Mouse (Mus musculus) G1E (cell line): ENCODE data around the gene Pacs2. TPM values are rescaled to one million over a fixed set of nuclear protein-coding genes. Genes with fewer than 3 reads are reported as not detected.

Experiments
- ATAC-seq: 2 replicates; pipeline ENCODE4 v1.8.0; 2016; ENCODE audit warnings: mild to moderate bottlenecking; ENCODE audit not compliant: insufficient number of reproducible peaks, poor library complexity, low FRiP score, severe bottlenecking; ENCODE audit errors: extremely low read depth
- DNase-seq: peaks from one replicate; pipeline ENCODE4 v3.0.0; 2012; ENCODE audit warnings: low spot score
- H3K27me3 ChIP-seq: 2 replicates; pipeline ENCODE4 v1.6.1; 2012; ENCODE audit warnings: mild to moderate bottlenecking, low read length, inconsistent platforms; ENCODE audit not compliant: insufficient read depth
- H3K36me3 ChIP-seq: replicated peaks from 2 replicates; pipeline ENCODE3; 2012; ENCODE audit warnings: mild to moderate bottlenecking, inconsistent platforms
- H3K4me1 ChIP-seq: 2 replicates; pipeline ENCODE4 v1.6.1; 2012; ENCODE audit warnings: low read depth, low read length, inconsistent platforms, mixed read lengths; ENCODE audit not compliant: insufficient read depth
- H3K4me3 ChIP-seq: 2 replicates; pipeline ENCODE4 v1.5.1; 2012; ENCODE audit warnings: low read depth, mild to moderate bottlenecking, inconsistent platforms, low read length, moderate library complexity, mixed read lengths
- H3K9me3 ChIP-seq: replicated peaks from 2 replicates; pipeline ENCODE4 v1.6.1; 2012; ENCODE audit warnings: inconsistent platforms
- CTCF ChIP-seq: IDR thresholded peaks from 2 replicates; pipeline ENCODE4 v1.5.1; 2012; ENCODE audit warnings: low read depth, low read length, inconsistent platforms, mixed read lengths
- GATA1 ChIP-seq: IDR thresholded peaks from 2 replicates; pipeline ENCODE4 v1.6.1; 2012; ENCODE audit warnings: borderline replicate concordance, low read length, inconsistent platforms, mixed read lengths
- GATA2 ChIP-seq: IDR thresholded peaks from 2 replicates; pipeline ENCODE4 v1.6.1; 2012; ENCODE audit warnings: low read depth, low read length, inconsistent platforms, borderline replicate concordance
- POLR2AphosphoS5 ChIP-seq: IDR thresholded peaks from 2 replicates; pipeline ENCODE4 v1.6.1; 2012; ENCODE audit warnings: low read depth, low read length, inconsistent platforms; ENCODE audit not compliant: insufficient replicate concordance
- TAL1 ChIP-seq: conservative IDR thresholded peaks from 2 replicates; pipeline ENCODE4 v1.6.1; 2012; ENCODE audit warnings: low read depth, low read length, inconsistent platforms, mixed read lengths
- polyA plus RNA-seq: library from polyadenylated mRNA; stranded (reverse); fragments of >175 nt; gene quantifications from 2 replicates; pipeline ENCODE4 v1.2.3, GENCODE M21; 2012
- total RNA-seq, 2 experiments: library from RNA; stranded (forward) in 1 of 2; stranded (reverse) in 1 of 2; fragments of 200-1000 nt in 1 of 2; fragments of >200 nt in 1 of 2; fragmentation: Nextera tagmentation in 1 of 2; gene quantifications; 2 replicates each; pipeline ENCODE4 v1.2.3; 2014 to 2017

Gene Pacs2
- total and polyA plus RNA-seq, 3 experiments = 17.0 to 47.0 (median 21.1) TPM

DNA sequence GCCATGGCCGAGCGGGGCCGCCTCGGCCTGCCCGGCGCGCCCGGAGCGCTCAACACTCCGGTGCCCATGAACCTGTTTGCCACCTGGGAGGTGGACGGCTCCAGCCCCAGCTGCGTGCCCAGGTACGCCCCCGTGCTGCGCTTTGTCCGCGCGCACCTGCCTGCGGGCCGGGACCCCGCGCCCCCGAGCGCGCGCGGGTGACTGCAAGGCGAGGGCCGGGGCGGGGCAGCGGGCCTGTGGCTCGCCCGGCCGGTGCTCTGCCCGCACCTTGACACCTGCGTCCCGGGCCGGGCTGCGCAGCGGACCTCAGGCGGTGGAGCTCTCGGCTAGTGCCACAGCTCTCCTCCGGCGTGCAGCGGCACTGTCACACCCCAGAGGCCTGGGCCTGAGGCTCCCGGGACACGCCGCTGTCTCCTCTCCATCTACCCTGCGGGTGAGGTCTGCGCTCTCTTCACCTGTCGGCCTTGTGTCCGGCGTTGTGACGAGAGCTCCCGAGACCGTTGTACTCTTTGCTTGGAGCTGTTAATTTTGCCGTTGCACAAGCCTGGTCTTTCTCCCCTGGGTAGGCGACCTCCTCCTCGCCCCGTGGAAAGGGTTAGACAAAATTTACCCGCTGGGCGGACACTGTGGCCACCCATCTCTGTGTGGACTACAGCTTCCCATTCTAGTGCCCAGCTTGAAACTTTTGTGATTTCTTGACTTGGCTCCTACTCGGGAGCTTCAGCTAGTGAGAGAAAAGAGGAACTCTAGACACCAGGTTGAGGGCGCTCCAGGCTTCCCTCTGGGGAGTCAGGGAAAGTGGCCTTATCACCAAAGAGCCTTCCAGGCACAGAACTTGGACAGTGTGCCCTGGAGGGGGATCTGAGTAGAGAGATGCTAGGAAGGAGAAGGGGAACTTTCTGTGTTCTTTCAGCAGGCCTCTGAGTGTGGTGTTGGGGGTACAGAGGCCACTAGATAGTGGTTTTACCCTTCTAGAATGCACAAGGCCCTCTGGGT is 551 bp downstream of the Pacs2 start:
- H3K9me3 ChIP-seq = no peaks in the 10 kb centered on the region
- peaks cover 3% of the 10 kb centered on the region for H3K27me3 ChIP-seq
- no peak for TF ChIP-seq GATA2
- TF ChIP-seq POLR2AphosphoS5 = no peak
- TF ChIP-seq TAL1 = no peak
- TF ChIP-seq CTCF = no peak
- no peak for TF ChIP-seq GATA1
- peaks cover 33% of the 10 kb centered on the region for H3K36me3 ChIP-seq
- H3K4me3 ChIP-seq = peak overlapping the region; percentile 78
- peaks cover 43% of the 10 kb centered on the region for H3K4me1 ChIP-seq
- DNase-seq = peak; percentile 60
- ATAC-seq = peak; percentile 22

DNA sequence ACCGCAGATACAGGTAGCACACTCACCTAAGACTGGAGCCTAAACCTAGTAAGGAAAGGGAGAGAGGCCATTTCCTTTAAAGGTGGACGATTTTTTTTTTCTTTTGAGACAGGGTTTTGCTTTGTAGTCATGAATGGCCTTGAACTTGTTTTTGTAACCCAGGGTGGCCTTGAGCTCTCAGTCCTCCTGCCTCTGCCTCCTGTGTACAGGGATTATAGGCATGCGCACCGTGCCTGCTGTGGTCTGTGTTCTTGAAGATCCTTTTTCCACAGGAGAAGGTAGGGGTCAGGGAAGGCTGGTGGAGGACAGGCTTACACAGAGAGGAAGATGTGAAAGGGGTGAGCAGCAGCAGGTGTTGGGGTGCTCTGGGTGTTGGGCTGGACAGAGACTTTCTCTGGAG is 1.6 kb downstream of the Pacs2 start:
- Histone ChIP-seq H3K4me3 (no peak overlapping the region), H3K9me3 (no peaks in the 10 kb centered on the region), H3K36me3 (peaks cover 39% of the 10 kb centered on the region), H3K27me3 (peaks cover 3% of the 10 kb centered on the region), H3K4me1 (peaks cover 43% of the 10 kb centered on the region)
- no peak for DNase-seq
- no peak for ATAC-seq
- TF ChIP-seq CTCF = no peak
- no peak for TF ChIP-seq GATA1
- TF ChIP-seq POLR2AphosphoS5 = no peak
- TF ChIP-seq TAL1 = no peak
- TF ChIP-seq GATA2 = no peak

DNA sequence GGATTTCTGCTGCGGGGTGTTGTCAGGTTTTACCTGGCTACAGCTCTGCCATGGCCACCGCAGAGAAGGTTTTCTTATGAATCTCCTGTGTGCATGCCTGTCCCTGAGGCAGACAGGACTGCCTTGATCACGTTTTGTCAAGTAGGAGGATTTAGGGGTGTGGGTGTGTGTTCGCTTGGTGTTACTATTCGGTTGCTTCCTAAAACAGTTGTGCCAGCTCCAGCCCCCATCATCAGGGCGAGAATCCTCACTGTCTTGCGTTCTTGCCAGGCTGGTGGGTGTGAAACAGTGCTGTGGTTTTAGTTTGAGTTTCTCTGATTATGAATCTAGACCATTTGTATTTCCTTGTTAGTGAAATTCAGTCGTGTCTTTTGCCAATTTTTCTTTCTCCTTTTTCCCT is 2.7 kb downstream of the Pacs2 start:
- Histone ChIP-seq H3K4me3 (no peak overlapping the region), H3K4me1 (peaks cover 43% of the 10 kb centered on the region), H3K36me3 (peaks cover 45% of the 10 kb centered on the region), H3K27me3 (no peaks in the 10 kb centered on the region), H3K9me3 (no peaks in the 10 kb centered on the region)
- no peak for ATAC-seq
- TF ChIP-seq GATA1 (no peak), TAL1 (no peak), CTCF (no peak), POLR2AphosphoS5 (no peak), GATA2 (no peak)
- no peak for DNase-seq

DNA sequence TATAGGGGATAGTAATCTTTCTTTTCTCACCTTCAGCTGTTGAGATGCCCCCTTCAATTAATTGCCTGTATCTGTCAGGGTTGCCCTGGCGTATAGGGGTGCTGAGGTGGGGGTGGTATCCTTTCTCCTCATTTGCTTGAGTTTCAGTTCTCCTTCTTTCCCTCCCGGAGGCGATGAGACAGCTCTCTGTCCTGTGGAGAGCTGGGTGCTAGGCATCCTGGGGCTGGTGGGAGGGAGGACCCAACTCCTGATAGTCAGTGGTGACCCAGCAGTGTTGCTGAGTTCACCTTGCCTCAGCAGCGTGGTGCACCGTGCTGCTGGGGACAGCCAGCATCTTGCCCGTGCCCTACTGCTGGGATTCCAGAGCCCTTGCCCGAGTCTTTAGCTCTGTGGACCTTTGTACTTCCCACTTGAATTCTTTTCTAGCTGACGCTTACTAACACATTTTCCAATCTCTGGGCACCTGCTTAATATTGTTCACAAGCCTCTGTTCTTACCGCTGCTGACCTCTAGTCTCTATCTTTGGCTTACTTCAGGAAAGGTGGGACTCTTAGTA is 3.2 kb downstream of the Pacs2 start:
- no peaks in the 10 kb centered on the region for H3K9me3 ChIP-seq
- peaks cover 45% of the 10 kb centered on the region for H3K36me3 ChIP-seq
- H3K4me1 ChIP-seq = peaks cover 43% of the 10 kb centered on the region
- no peaks in the 10 kb centered on the region for H3K27me3 ChIP-seq
- no peak overlapping the region for H3K4me3 ChIP-seq
- ATAC-seq (no peak), DNase-seq (no peak)
- TF ChIP-seq TAL1 = no peak

DNA sequence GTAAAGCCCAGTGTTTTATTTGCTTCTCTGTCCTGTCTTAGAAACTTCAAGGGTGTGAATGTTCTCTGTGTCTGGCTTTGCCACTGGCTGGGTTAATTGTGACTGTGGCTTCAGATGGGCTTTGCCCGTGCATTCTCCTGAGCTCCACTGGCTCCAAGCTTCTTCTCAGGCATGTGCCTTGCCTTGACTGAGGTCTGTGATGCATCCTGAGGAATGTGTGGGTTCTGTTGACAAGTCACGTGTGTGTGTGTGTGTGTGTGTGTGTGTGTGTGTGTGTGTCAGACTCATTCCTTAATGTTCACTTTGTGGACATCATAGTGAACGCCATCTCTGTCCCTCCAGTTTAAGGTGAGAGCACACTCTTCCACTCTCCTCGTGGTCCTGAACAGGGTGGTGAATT is 4.5 kb downstream of the Pacs2 start:
- peaks cover 37% of the 10 kb centered on the region for H3K4me1 ChIP-seq
- H3K4me3 ChIP-seq = no peak overlapping the region
- no peaks in the 10 kb centered on the region for H3K9me3 ChIP-seq
- DNase-seq = no peak
- peaks cover 55% of the 10 kb centered on the region for H3K36me3 ChIP-seq
- no peak for ATAC-seq
- H3K27me3 ChIP-seq = no peaks in the 10 kb centered on the region
- TF ChIP-seq POLR2AphosphoS5 = no peak
- no peak for TF ChIP-seq CTCF
- TF ChIP-seq GATA2 = no peak
- no peak for TF ChIP-seq GATA1
- no peak for TF ChIP-seq TAL1

DNA sequence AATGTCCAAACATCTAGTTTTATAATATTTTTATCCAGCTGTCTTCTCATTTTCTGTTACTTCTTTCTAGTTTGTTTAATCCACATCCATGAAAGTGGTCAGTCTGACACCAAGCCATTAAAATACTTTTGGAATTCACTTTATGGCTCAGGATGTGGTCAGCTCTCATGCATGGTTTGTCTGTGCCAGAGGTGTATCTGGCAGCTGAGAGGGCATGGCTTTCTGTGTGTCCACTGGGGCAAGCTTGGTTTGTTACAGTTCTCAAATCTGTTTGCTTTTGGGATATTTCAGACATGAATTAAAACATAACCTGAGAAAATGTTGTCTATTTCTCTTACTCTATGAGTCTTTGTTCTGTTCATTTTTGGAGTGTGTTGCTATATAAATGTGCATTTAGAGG is 7.2 kb downstream of the Pacs2 start:
- no peaks in the 10 kb centered on the region for H3K27me3 ChIP-seq
- peaks cover 71% of the 10 kb centered on the region for H3K36me3 ChIP-seq
- TF ChIP-seq POLR2AphosphoS5 (no peak), GATA2 (no peak), CTCF (no peak), TAL1 (no peak), GATA1 (no peak)
- no peaks in the 10 kb centered on the region for H3K9me3 ChIP-seq
- ATAC-seq (no peak), DNase-seq (no peak)
- peaks cover 15% of the 10 kb centered on the region for H3K4me1 ChIP-seq
- H3K4me3 ChIP-seq = no peak overlapping the region
